In the genomic region with DNA sequence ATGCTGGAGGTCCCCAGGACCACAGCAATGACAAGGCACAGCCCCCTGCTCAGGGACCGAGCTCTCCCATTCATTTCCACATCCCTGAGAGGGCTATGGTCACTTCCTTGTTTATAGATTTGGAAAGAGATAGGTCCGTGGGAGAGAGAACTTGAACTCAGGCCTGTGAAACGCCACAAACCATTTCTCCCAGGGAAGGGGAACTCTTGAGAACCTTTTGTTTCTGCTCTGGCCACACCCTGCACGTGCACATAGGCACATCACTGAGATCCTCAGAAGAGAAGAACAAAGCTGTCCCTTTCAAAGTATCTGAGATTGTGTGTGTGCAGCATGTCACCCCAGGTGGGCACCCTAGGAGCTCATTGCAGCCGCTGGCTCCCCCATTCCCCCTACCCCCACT, we compare ENCODE assay signal across 28 mouse cellular contexts. TPM values are rescaled to one million over a fixed set of nuclear protein-coding genes. Genes with fewer than 3 reads are reported as not detected.
"Had no signal": no experiment of that assay in that cellular context is flagged by ENCODE, and none has a peak within 500 bp of the region (broad histone marks: within the 10 kb centered on the region; RNA-seq: fewer than 3 reads in every experiment).

No protein-coding gene starts in this region.

- DNase-seq: kidney, adult 11 months; kidney, postnatal 25 days; layer of hippocampus, adult 9-11 months; liver; lung, embryonic 14.5 days; thymus, adult 2 months; thymus, postnatal 14 days had no signal

- H3K4me3 ChIP-seq: intestine, embryonic 15.5 days; layer of hippocampus, adult 2 months; limb, embryonic 10.5 days; limb, embryonic 13.5 days; liver, embryonic 12.5 days; liver, embryonic 15.5 days; megakaryocyte, embryonic 14.5 days; midbrain, embryonic 10.5 days; midbrain, embryonic 13.5 days had no signal

- H3K36me3 ChIP-seq: intestine, embryonic 15.5 days; limb, embryonic 10.5 days; limb, embryonic 13.5 days; liver, embryonic 12.5 days; liver, embryonic 15.5 days; midbrain, embryonic 10.5 days; midbrain, embryonic 13.5 days had no signal

- H3K27me3 ChIP-seq: intestine, embryonic 15.5 days; midbrain, embryonic 13.5 days had no signal

- H3K9me3 ChIP-seq: intestine, embryonic 15.5 days; limb, embryonic 10.5 days; limb, embryonic 13.5 days; liver, embryonic 12.5 days; liver, embryonic 15.5 days; megakaryocyte, embryonic 14.5 days; midbrain, embryonic 10.5 days; midbrain, embryonic 13.5 days had no signal

- H3K27ac ChIP-seq: intestine, embryonic 15.5 days; kidney, postnatal 0 days; layer of hippocampus, adult 2 months; limb, embryonic 10.5 days; limb, embryonic 13.5 days; liver, embryonic 12.5 days; liver, embryonic 15.5 days; macrophage; midbrain, embryonic 10.5 days; midbrain, embryonic 13.5 days; stomach, postnatal 0 days had no signal

- H3K4me2 ChIP-seq: intestine, embryonic 15.5 days; limb, embryonic 13.5 days; liver, embryonic 12.5 days; liver, embryonic 15.5 days; lung, embryonic 14.5 days; midbrain, embryonic 13.5 days had no signal

- H3K4me1 ChIP-seq: intestine, embryonic 15.5 days; limb, embryonic 10.5 days; limb, embryonic 13.5 days; liver, embryonic 12.5 days; liver, embryonic 15.5 days; megakaryocyte, embryonic 14.5 days; midbrain, embryonic 10.5 days; midbrain, embryonic 13.5 days had no signal

- H3K9ac ChIP-seq: intestine, embryonic 15.5 days; limb, embryonic 13.5 days; liver, embryonic 12.5 days; liver, embryonic 15.5 days; lung, embryonic 14.5 days; midbrain, embryonic 13.5 days had no signal

- ATAC-seq: intestine, embryonic 15.5 days; liver, embryonic 12.5 days; midbrain, embryonic 13.5 days; midbrain, embryonic 16.5 days had no signal

RNA-seq across cellular contexts. Expression of a gene that starts 15.8 kb away (rescaled TPM):
- total RNA-seq: layer of hippocampus, adult 2 months; layer of hippocampus, postnatal 25 days; left cerebral cortex, adult 18-20 months; left cerebral cortex, postnatal 25 days had no signal
- polyA plus RNA-seq: intestine, embryonic 15.5 days; kidney, embryonic 14.5 days; kidney, postnatal 0 days; large intestine, adult 2 months; limb, embryonic 10.5 days; limb, embryonic 13.5 days; liver, embryonic 12.5 days; liver, embryonic 15.5 days; lung, embryonic 14.5 days; macrophage; midbrain, embryonic 10.5 days; midbrain, embryonic 13.5 days; midbrain, embryonic 16.5 days; neural tube, embryonic 11.5 days; neural tube, embryonic 14.5 days; stomach, embryonic 14.5 days; stomach, postnatal 0 days; thymus, adult 2 months had no signal

RNA-seq across cellular contexts. Expression of a gene that starts 25.5 kb away (rescaled TPM):
- polyA plus RNA-seq: macrophage had no signal

RNA-seq across cellular contexts. Expression of a gene that starts 29.3 kb away (rescaled TPM):
- polyA plus RNA-seq: macrophage had no signal
